Mouse (Mus musculus): ENCODE results near the gene Csnk2b.

Csnk2b gene

DNA sequence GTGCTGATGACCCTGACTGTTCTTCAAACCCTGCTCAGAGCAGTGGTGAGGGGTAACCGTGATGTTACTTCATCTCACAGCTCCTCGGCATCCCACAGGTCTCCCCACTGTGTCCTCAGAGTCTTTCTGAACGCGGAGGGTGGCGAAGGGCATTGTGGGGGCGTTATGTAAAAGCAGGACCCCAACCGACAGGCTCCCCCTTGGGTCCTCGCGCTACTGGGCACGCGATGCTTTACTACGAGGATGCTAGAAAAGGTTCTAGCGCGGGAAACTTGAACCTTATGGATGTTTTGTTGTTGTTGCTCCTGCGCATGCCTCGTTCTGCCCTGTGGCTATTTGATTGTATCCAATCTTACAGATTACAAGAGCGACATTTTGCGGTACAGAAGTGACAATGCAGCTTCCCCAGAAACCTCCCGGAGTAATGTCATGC is at the start of gene Csnk2b:
Gene Csnk2b (minus strand): TSS at position 183 of the 433 bp plus-strand sequence.
- DNase-seq = peak; percentile 59

- no peak for DNase-seq
Measured at GRCm38 (mm10) chr17:35168541-35169207, 46.8 kb upstream of the Csnk2b start.

DNA sequence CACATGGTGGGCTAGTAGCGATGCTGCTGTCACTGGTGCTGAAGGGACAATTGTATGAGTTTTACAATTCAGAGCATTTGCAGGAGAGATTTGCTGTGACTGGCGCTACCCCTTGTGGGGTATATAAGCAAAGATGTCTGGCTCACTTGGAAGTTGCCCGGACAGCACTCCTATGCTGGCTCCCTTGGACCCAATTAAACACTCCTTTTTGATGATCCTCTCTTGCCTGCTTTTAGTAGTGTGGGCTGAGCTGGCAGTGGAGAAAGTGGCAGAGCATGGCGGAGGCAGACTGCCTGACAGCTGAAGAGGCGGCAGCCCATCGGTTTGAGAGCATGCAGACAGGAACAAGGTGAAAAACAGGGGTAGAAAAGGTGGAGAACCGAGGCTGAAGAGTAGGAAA is 45.9 kb upstream of the Csnk2b start:
- DNase-seq = no peak

DNA sequence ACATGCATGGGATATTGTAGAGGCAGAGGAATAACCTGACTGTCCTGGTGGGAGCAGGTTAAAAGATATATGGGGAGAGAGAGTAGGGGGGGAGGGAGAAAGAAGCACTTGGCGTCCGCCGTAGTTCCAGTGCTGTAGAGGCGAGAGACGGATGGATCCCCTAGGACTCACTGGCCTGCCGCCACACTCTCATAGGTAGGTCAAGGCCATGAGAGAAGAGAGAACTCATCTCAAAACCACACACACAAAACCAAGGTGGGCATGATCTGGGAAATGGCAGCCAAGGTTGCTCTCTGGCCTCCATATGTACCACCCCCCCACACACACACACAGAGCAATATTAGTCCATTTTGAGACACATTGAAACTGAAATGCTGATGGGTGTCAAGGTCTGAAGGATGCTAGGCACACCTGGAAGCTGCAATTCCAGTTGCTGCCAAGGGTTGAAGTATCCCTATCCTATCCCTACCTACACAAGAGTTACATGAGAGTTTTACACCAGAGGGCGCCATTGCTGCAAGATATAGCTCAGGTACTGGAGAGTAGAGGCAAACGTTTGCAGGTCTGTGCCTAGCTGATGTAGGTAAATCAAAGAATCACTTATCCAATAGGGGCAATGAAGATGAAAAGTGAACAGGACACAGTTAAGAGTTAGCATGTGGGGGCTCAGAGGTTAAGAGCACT is 44.6 kb upstream of the Csnk2b start:
- no peak for DNase-seq

DNA sequence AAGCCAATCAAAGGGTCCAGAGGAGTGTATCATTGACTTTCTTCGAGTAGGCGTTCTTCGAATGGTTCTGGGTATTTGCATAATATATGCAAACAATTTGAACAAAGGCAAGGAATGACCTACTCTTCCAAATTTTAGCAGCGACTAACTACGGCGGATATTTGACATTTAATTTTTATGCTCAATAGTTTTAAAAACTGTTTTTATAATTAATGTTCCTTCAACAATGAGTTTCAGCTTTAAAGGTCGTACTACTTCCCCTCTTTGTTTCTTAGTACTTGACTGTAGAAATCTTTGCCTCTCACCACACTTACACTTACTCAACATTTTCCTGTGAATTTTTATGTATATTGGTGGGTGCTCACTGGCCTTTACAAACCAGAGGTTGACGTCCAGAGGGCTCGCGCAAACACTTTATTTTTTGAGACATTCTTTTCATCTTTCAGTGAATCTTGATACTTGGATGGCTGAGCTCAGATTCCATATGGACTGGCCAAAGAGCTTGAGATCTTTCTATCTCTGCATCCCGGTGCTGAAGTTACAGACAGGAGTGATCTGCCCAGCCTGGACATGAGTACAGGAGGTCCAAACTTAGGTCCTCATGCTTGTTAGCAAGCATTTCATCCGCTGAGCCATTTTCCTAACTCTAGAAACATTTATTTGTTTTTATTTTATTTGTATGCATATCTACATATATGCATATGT is 43.8 kb upstream of the Csnk2b start:
- no peak for DNase-seq

DNA sequence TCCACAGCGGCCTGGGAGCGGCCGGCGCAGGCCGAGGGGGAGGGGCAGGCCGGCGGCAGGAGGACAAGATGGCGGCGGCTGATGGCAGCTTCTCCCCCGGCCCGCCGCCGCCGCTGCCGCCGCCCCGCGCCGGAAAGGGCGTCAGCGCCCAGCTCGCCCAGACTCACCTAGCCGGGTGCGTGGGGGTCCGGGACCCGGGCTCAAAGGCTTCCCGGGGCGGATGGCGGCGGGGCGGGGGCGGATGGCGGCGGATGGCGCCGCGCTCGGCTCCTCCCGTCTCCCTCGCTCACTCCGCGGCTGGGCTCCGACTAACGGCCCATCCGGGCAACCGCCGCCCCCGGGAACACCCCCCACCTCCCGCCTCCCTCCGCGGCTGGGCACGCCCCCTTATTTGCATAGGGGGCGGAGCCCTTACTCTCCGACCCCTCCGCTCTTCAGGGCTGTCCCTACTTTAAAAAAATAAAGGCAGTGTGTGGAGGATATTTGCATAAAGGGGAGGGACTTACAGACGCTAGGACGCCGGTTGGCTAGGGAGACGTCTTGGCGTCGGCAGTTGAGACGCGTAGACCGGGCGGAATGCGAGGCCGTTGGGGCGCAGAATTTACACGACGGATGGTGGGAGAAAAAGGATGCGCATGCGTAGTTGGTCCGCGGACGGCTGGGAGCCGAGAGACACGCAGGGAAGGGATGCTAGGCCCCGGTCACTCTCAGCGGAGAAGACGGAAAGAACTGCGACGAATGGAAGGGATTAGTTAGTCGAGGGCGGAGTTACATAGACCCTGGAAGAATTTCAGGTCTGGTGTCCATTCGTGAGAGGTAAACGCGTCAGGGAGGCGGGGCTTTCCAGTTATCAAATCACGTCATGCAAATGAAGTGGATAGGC is 43.0 kb upstream of the Csnk2b start, which contains the start of gene Prrc2a:
Gene Prrc2a (minus strand): TSS at position 330 of the 883 bp plus-strand sequence.
- peak; percentile 98 for DNase-seq

- no peak for DNase-seq
Measured at GRCm38 (mm10) chr17:35164218-35164567, 42.3 kb upstream of the Csnk2b start.

GRCm38 (mm10) chr17:35163326-35164081 is 41.7 kb upstream of the Csnk2b start:
- DNase-seq = no peak

DNA sequence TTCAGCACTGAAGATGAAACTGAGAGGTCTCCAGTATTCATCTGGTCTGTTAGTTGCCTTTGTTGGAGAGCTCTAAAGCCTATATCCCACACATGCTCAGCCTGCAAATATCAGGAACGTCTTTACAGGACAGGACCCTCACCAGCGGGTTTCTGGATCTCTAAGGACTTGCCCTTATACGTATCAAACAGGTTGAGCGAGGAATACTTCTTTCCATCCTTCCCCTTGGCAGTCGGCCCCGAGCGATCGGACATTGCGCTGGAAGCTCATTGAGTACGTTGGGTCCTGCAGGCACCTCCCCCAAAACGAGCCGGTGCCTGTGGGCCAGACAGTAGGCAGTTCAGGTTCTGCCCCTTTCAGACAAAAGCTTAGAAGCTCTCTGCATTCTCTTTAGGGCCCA is 40.9 kb upstream of the Csnk2b start:
- no peak for DNase-seq

DNA sequence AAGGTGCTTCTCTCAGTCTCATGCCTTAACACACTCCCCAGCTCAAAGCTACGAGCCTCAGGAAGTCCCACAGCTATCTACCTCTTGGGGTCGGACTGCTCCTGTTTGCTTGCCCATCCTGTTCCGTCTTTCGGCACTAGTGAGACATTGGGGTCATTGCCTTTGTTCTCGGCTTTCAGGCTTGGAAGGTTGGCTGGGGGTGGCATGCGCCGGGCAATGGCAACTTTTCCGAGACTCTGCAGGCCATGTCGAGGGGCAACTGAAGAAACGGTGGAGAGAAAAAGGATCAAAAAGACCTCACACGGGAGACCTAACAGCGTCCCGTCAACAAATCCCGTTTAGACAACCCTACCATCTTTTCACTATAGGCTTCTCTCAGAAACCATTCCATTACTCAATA is 40.3 kb upstream of the Csnk2b start:
- DNase-seq = no peak

- no peak for DNase-seq
Measured at GRCm38 (mm10) chr17:35161421-35161820, 39.6 kb upstream of the Csnk2b start.

- no peak for DNase-seq
Measured at GRCm38 (mm10) chr17:35159638-35160037, 37.8 kb upstream of the Csnk2b start.

DNA sequence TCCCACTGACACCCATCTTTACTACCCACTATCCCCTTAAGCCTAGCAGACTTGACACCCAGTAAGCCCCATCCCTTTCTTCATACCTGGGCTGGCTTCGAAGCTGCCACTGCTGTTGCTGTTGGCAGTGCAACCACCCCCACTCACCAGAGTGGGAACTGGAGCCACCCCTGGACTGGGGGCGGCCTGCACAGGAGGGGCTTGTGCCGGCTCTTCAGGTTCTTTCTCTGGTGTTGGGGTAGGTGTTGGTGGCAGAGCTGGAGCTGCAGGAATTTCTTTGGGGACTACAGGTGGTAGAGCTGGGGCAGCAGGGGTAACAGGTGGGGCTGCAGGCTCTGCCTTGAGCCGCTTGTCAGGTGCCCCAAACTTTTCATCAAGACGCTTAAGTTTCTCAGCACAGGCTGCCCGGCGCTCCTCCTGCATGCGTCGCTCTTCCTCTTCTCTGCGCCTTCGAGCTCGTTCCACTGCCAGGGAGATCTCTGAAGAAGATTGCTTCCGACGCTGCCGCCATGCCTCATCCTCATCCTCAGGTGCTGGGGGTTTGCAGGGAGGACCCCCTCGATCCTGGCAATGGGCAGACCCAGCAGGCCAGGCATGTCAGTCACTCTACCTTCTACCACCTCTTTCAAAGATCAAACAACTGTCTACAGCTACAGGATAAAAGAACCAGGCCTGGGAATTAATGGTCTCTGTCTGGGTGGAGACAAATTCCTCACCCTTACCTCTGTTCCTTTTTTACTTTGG is 37.2 kb upstream of the Csnk2b start:
- no peak for DNase-seq

GRCm38 (mm10) chr17:35157661-35158175 is 35.9 kb upstream of the Csnk2b start:
- no peak for DNase-seq

DNA sequence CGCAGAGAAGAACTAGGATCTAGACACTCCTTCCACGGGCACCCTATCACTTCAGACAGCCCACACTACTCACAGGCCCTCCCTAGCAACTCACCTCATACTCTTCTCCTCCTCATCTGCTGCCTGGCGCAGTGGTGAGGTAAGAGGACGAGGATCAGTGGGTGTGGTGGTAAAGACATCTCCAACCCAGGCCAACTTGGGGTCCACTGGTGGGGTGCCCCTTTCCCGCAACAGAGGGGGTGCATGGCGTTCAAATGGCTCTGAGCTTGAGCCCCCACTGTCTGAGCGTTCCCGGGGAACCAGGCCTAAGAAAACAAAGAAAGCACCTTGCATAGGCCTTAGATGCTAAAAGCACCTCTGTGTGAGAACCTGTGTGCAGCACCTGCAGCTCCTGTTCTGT is 35.4 kb upstream of the Csnk2b start:
- no peak for DNase-seq

DNA sequence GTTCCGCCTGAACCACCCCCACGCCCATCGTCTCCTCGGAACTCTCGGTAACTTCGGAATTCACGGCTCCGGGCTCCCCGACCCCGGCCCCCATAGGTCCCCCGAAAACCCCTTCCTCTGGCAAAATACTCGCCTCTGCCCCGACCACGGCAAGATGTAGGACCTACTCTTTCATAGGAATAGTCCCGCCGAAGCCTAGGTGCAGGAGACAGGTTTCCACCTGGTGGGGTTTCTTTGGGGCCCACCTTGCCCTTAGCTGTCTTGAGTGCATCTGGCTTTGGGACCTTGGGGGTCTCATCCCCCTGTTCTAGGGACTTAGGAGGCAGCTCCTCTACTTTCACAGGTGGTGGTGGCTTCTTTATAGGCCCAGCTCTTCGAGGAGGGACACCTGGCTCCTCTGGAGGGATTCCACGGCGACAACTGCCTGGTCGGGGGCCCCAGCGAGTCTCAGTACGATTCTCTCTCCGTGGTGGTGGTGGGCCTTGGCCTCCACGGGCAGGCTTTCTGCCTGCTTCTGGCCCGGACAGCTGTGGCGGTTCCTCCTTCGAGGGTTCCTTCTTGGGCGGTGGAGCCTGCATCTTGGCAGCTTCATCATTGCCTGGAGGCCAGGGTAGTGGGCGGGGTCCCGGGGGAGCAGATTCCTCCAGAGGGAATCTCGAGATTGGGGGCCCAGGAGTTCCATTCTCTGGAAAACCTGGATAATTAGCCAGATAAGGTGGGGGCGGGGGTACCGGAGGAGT is 34.8 kb upstream of the Csnk2b start:
- DNase-seq = no peak

GRCm38 (mm10) chr17:35155451-35155850 is 33.6 kb upstream of the Csnk2b start:
- no peak for DNase-seq

DNA sequence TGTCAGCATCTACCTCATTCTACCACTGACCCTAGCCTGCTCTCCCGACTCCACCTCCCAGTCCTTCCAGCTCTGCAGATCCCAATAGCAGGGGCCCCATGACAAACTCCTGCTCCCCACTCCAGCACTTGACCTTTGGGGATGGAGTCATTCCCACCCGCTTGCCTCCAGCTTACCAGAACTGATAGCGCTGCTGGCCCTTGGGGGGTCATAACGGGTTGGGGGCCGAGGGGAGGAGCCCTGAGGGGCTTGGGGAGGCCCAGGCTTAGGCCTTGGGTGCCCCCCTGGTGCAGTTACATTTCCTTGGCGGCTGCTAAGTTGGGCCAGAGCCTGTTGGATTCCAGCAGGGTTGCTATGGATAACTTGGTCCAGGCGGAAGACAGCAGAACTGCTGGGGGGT is 32.8 kb upstream of the Csnk2b start:
- no peak for DNase-seq

DNA sequence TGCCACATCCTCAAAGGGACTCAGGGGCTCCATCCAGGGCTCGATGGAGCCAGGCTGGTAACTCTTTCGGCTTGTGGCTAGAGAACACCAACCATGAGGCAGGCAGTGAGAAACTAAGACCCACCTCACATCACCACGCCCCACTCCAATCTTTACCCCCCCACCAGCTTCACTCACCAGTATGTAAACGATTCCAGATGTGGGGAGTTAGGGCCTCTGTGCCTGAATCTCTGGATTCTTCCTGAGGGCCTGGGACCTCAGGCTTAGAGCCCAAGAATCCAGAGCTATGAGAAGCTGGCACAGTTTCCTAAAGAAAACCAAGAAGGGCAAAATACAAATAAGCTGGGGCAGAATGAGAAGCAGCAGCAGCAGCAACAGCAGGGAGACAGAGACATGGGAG is 32.1 kb upstream of the Csnk2b start:
- DNase-seq = no peak

DNA sequence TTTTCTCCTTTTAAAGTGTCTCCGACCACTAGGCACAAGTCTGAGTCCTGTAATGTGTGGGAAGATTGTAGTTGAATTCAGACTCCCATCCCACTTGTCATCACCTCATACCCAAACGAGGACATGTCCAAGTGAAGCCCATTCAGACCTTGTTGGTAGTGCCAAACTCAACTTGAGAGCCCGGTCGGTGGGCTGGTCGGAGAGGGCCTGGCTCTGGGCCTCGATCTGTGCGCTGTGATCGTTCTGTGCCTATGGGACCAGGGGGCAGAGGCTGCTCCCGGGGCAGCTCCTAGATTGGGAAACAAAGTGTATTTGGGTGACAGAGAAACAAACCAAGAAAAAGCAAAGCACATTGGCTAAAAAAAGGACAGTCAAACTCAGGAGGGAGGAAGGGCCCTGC is 31.2 kb upstream of the Csnk2b start:
- no peak for DNase-seq

- no peak for DNase-seq
Measured at GRCm38 (mm10) chr17:35152121-35152520, 30.3 kb upstream of the Csnk2b start.

Measured in right cerebral cortex, postnatal 25 days (tissue).